Mouse (Mus musculus) spleen, adult 12 weeks (tissue): Measurements from ENCODE around the gene Lrrc2.
A peak's percentile ranks its signal among the peaks of the same experiment; 100 is the strongest.

Source experiments
- DNase-seq: peaks from one replicate; pipeline ENCODE4 v3.0.0; 2022; ENCODE audit warnings: low spot score

Gene Lrrc2

GRCm38 (mm10) chr9:110987331-110987730 is 36.0 kb downstream of the Lrrc2 start:
- DNase-seq = no peak

- DNase-seq = no peak
Measured at GRCm38 (mm10) chr9:110988078-110988477, 36.7 kb downstream of the Lrrc2 start.

GRCm38 (mm10) chr9:110989141-110989540 is 37.8 kb downstream of the Lrrc2 start:
- DNase-seq = no peak

GRCm38 (mm10) chr9:110989543-110989942 is 38.2 kb downstream of the Lrrc2 start:
- DNase-seq = no peak

- no peak for DNase-seq
Measured at GRCm38 (mm10) chr9:110990204-110990603, 38.9 kb downstream of the Lrrc2 start, which contains the start of gene Rtp3. Gene Rtp3, minus strand, starts transcription at chr9:110990583.

- DNase-seq = no peak
Measured at GRCm38 (mm10) chr9:110993281-110993709, 42.0 kb downstream of the Lrrc2 start.

- DNase-seq = peak; percentile 62
Measured at GRCm38 (mm10) chr9:110994716-110995172, 43.4 kb downstream of the Lrrc2 start.

GRCm38 (mm10) chr9:110997245-110997644 is 45.9 kb downstream of the Lrrc2 start:
- peak; percentile 53 for DNase-seq

GRCm38 (mm10) chr9:110999056-110999455 is 47.7 kb downstream of the Lrrc2 start:
- DNase-seq = no peak

GRCm38 (mm10) chr9:110999856-111000255 is 48.5 kb downstream of the Lrrc2 start:
- no peak for DNase-seq

- no peak for DNase-seq
Measured at GRCm38 (mm10) chr9:111001621-111002020, 50.3 kb downstream of the Lrrc2 start.

GRCm38 (mm10) chr9:111003279-111003678 is 51.9 kb downstream of the Lrrc2 start:
- DNase-seq = no peak

- DNase-seq = no peak
Measured at GRCm38 (mm10) chr9:111006544-111006943, 55.2 kb downstream of the Lrrc2 start.

GRCm38 (mm10) chr9:111009763-111010162 is 58.4 kb downstream of the Lrrc2 start:
- no peak for DNase-seq

GRCm38 (mm10) chr9:111011550-111011949 is 60.2 kb downstream of the Lrrc2 start:
- DNase-seq = no peak

GRCm38 (mm10) chr9:111012041-111012440 is 60.7 kb downstream of the Lrrc2 start:
- no peak for DNase-seq

- no peak for DNase-seq
Measured at GRCm38 (mm10) chr9:111015658-111016057, 64.3 kb downstream of the Lrrc2 start.

- DNase-seq = no peak
Measured at GRCm38 (mm10) chr9:111019022-111019421, 67.7 kb downstream of the Lrrc2 start, which contains the start of gene Ltf. Gene Ltf, plus strand, starts transcription at chr9:111019271.

- no peak for DNase-seq
Measured at GRCm38 (mm10) chr9:111026791-111027190, 75.4 kb downstream of the Lrrc2 start.
